23 mouse cellular contexts compared by ENCODE assay signal in the genomic region with DNA sequence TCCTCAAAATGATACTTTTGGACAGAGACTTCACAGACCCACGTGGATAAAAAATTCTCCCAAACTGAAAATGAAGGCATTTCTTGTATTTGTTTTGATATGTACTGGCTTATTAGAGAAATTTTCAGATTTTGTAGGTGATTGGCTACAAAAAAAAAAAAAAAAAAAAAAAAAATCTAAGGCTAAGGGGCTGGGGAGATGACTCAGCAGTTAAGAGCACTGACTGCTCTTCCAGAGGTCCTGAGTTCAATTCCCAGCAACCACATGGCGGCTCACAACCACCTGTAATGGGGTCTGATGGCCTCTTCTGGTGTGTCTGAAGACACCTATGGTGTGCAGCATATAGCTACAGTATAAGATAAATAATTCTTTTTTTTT.
DNase-seq lines count a peak whose midpoint lies in the region; ATAC-seq and TF ChIP-seq lines count a peak whose summit lies in the region.
"Had no signal": no experiment of that assay in that cellular context is flagged by ENCODE, and none has a peak within 500 bp of the region (broad histone marks: within the 10 kb centered on the region; RNA-seq: fewer than 3 reads in every experiment).

No protein-coding gene starts in this region.

- no peak overlapping the region for H3K4me3 ChIP-seq in liver, postnatal 0 days (ENCODE audit: low read depth, low read length)
- no peak overlapping the region for H3K4me3 ChIP-seq in ES-E14 (ENCODE audit: insufficient read depth in 1 of 2, low read depth in 1 of 2, low read length in 2 of 2, poor library complexity in 1 of 2, severe bottlenecking in 1 of 2)
- H3K4me3 ChIP-seq in MEL (ENCODE audit: control insufficient read depth in 1 of 2, insufficient read depth in 1 of 2, low read depth in 2 of 2, low read length in 2 of 2): no peak overlapping the region
- H3K4me3 ChIP-seq in intestine, embryonic 16.5 days (ENCODE audit: low read length): no peak overlapping the region
- no peak overlapping the region for H3K4me3 ChIP-seq in intestine, embryonic 15.5 days (replicated peaks)

- no peak for DNase-seq in liver, postnatal 0 days
- DNase-seq in liver (no peak), ES-E14 (ENCODE audit: low read depth, low spot score) (no peak), MEL (ENCODE audit: low read depth, low spot score) (no peak)
- DNase-seq: adrenal gland, adult 2 months; adrenal gland, adult 8-10 months; adrenal gland, postnatal 10 days; adrenal gland, postnatal 14 days; adrenal gland, postnatal 25 days; adrenal gland, postnatal 36 days; B cell, adult 2 months; cerebellum, adult 11 months; cerebellum, adult 11-12 months; cerebellum, adult 18-20 months; cerebellum, adult 2 months; cerebellum, adult 8-10 months had no signal

- no peaks in the 10 kb centered on the region; the same call in 1 of the 2 replicates for H3K4me1 ChIP-seq in liver, postnatal 0 days (ENCODE audit: insufficient read depth)
- H3K4me1 ChIP-seq in ES-E14 (ENCODE audit: control insufficient read depth in 2 of 2, insufficient read depth in 2 of 2, low read length in 2 of 2, poor library complexity in 1 of 2) (peaks cover 0 to 7% of the 10 kb centered on the region in 2 experiments; a peak in 2 of 4 replicates), MEL (ENCODE audit: control insufficient read depth in 1 of 2, insufficient read depth in 2 of 2, low read length in 2 of 2) (no peaks in the 10 kb centered on the region)
- H3K4me1 ChIP-seq in intestine, embryonic 16.5 days (ENCODE audit: control insufficient read depth, insufficient read depth, low read length): no peaks in the 10 kb centered on the region
- H3K4me1 ChIP-seq in intestine, embryonic 15.5 days (replicated peaks): no peaks in the 10 kb centered on the region; the same call in 1 of the 2 replicates

- in situ Hi-C loops in ES-E14 (cut with MboI; ENCODE audit: low sequenced_read_pairs in 2 of 2, unreplicated experiment in 2 of 2): loop anchor here in 1 of 2 experiments (25.0 kb wide), 1 partner anchor 174 kb away; a partner anchor contains a TSS

- H3K27ac ChIP-seq in liver, postnatal 0 days (ENCODE audit: low read depth): peak overlapping the region; percentile 68; the same call in 1 of the 2 replicates
- H3K27ac ChIP-seq in ES-E14 (ENCODE audit: insufficient read depth, low read depth, low read length, poor library complexity, severe bottlenecking): no peak overlapping the region
- no peak overlapping the region for H3K27ac ChIP-seq in MEL (ENCODE audit: control insufficient read depth, low read depth, low read length)
- no peak overlapping the region for H3K27ac ChIP-seq in intestine, embryonic 16.5 days (ENCODE audit: low read length)
- H3K27ac ChIP-seq in intestine, embryonic 15.5 days: no peak overlapping the region

- TF ChIP-seq CTCF in liver, postnatal 0 days (IDR thresholded peaks at IDR 0.05; ENCODE audit: low read depth): no peak
- TF ChIP-seq CTCF in MEL (IDR thresholded peaks at IDR 0.05 in 2 of 3, conservative IDR thresholded peaks at IDR 0.05 in 1 of 3; ENCODE audit: control insufficient read depth in 1 of 3, insufficient read depth in 1 of 3, low read depth in 2 of 3, low read length in 3 of 3, poor library complexity in 1 of 3, severe bottlenecking in 1 of 3): no peak

- H3K9ac ChIP-seq in liver, postnatal 0 days (replicated peaks): no peak overlapping the region
- H3K9ac ChIP-seq in ES-E14 (ENCODE audit: insufficient read depth, low read depth, low read length, poor library complexity, severe bottlenecking): no peak overlapping the region
- H3K9ac ChIP-seq in MEL (ENCODE audit: control insufficient read depth, low read depth, low read length, poor library complexity, severe bottlenecking): no peak overlapping the region
- H3K9ac ChIP-seq in intestine, embryonic 16.5 days (ENCODE audit: low read depth, low read length): no peak overlapping the region
- H3K9ac ChIP-seq in intestine, embryonic 15.5 days: no peak overlapping the region

- TF ChIP-seq RAD21 in MEL (IDR thresholded peaks at IDR 0.05; ENCODE audit: low read depth, low read length): no peak

- no peak for TF ChIP-seq POLR2A in MEL (IDR thresholded peaks at IDR 0.05; ENCODE audit: control insufficient read depth in 1 of 2, insufficient read depth in 1 of 2, low read depth in 1 of 2, low read length in 2 of 2, poor library complexity in 1 of 2)

- H3K79me2 ChIP-seq in MEL (ENCODE audit: control insufficient read depth, insufficient read depth, low read length, poor library complexity): no peaks in the 10 kb centered on the region

- no peaks in the 10 kb centered on the region for H3K9me3 ChIP-seq in liver, postnatal 0 days (ENCODE audit: low read length)
- H3K9me3 ChIP-seq in ES-E14 (ENCODE audit: control insufficient read depth, insufficient read depth, low read depth, low read length): no peaks in the 10 kb centered on the region
- H3K9me3 ChIP-seq in MEL (replicated peaks; ENCODE audit: insufficient read depth, low read length): no peaks in the 10 kb centered on the region
- no peaks in the 10 kb centered on the region for H3K9me3 ChIP-seq in intestine, embryonic 16.5 days (ENCODE audit: control insufficient read depth, low read length)
- no peaks in the 10 kb centered on the region for H3K9me3 ChIP-seq in intestine, embryonic 15.5 days
- H3K9me3 ChIP-seq: G1E had no signal

- no peak overlapping the region for H3K4me2 ChIP-seq in liver, postnatal 0 days (ENCODE audit: low read depth, low read length)
- H3K4me2 ChIP-seq in intestine, embryonic 16.5 days (ENCODE audit: low read depth, low read length): no peak overlapping the region
- H3K4me2 ChIP-seq in intestine, embryonic 15.5 days (replicated peaks): no peak overlapping the region

- no peak for ATAC-seq in liver, postnatal 0 days
- no peak for ATAC-seq in intestine, embryonic 16.5 days
- no peak for ATAC-seq in intestine, embryonic 15.5 days
- ATAC-seq: activated CD4-positive, CD25-positive, alpha-beta regulatory T cell, adult 4 months; CD4-positive, CD25-positive, alpha-beta regulatory T cell, adult 4 months; Patski had no signal

- no peak for TF ChIP-seq EP300 in liver, postnatal 0 days (IDR thresholded peaks at IDR 0.05; ENCODE audit: low read depth)
- TF ChIP-seq EP300 in MEL (IDR thresholded peaks at IDR 0.05; ENCODE audit: low read depth in 1 of 2, low read length in 2 of 2): no peak

- 85% methylated on average over 2 of the region's 2 CpGs for WGBS in liver, postnatal 0 days (ENCODE audit: insufficient replicate concordance)
- 87% methylated on average over 2 of the region's 2 CpGs for WGBS in intestine, embryonic 16.5 days
- 94% methylated on average over 2 of the region's 2 CpGs for WGBS in intestine, embryonic 15.5 days

- 0 out of 2 replicates have a peak, but pooled peaks cover 7% of the 10 kb centered on the region for H3K36me3 ChIP-seq in liver, postnatal 0 days (replicated peaks; ENCODE audit: insufficient read depth, low read length)
- peaks cover 4% of the 10 kb centered on the region for H3K36me3 ChIP-seq in ES-E14 (ENCODE audit: control insufficient read depth, insufficient read depth, low read length, poor library complexity, severe bottlenecking)
- H3K36me3 ChIP-seq in MEL (ENCODE audit: control insufficient read depth in 1 of 2, insufficient read depth in 2 of 2, low read length in 2 of 2): peaks cover 0 to 3% of the 10 kb centered on the region in 2 experiments; a peak in 2 of 4 replicates
- 0 out of 2 replicates have a peak, but pooled peaks cover 2% of the 10 kb centered on the region for H3K36me3 ChIP-seq in intestine, embryonic 16.5 days (ENCODE audit: control insufficient read depth, insufficient read depth, low read length)
- peaks cover 4% of the 10 kb centered on the region; the same call in 1 of the 2 replicates for H3K36me3 ChIP-seq in intestine, embryonic 15.5 days

- H3K27me3 ChIP-seq in liver, postnatal 0 days (ENCODE audit: insufficient read depth, low read length): no peaks in the 10 kb centered on the region
- no peaks in the 10 kb centered on the region for H3K27me3 ChIP-seq in MEL (ENCODE audit: control insufficient read depth in 1 of 2, insufficient read depth in 2 of 2, low read length in 2 of 2)
- H3K27me3 ChIP-seq in intestine, embryonic 16.5 days (replicated peaks; ENCODE audit: control insufficient read depth, insufficient read depth, low read length): no peaks in the 10 kb centered on the region
- no peaks in the 10 kb centered on the region for H3K27me3 ChIP-seq in intestine, embryonic 15.5 days (replicated peaks)
- H3K27me3 ChIP-seq: CH12.LX, Patski had no signal

TF ChIP-seq in ES-E14, 5 proteins besides CTCF, POLR2A, EP300 and RAD21:
- TF ChIP-seq ZC3H11A (IDR thresholded peaks at IDR 0.05; ENCODE audit: borderline replicate concordance, low read depth, low read length) (no peak), HCFC1 (IDR thresholded peaks at IDR 0.05; ENCODE audit: borderline replicate concordance, insufficient read depth, low read length) (no peak), CHD2 (IDR thresholded peaks at IDR 0.05; ENCODE audit: low read depth, low read length) (no peak), MAFK (IDR thresholded peaks at IDR 0.05; ENCODE audit: insufficient read depth, low read depth, low read length) (0 out of 2 replicates have a peak, but pooled peaks have one; percentile 65), ZNF384 (IDR thresholded peaks at IDR 0.05; ENCODE audit: low read depth, low read length) (peak; percentile 48; the same call in 1 of the 2 replicates)

TF ChIP-seq in MEL, 35 proteins besides CTCF, POLR2A, EP300 and RAD21:
- TF ChIP-seq ZNF384 (IDR thresholded peaks at IDR 0.05; ENCODE audit: low read depth, low read length): peak; percentile 56; the same call in 1 of the 2 replicates
- no peak for TF ChIP-seq ZC3H11A (IDR thresholded peaks at IDR 0.05; ENCODE audit: low read depth, low read length)
- no peak for TF ChIP-seq USF1 (IDR thresholded peaks at IDR 0.05; ENCODE audit: low read depth, low read length)
TF ChIP-seq in MEL: peak in this region for 1.
